Mouse (Mus musculus) MEL (cell line): Measurements from ENCODE around the gene Frrs1.

Experiments used
- HCFC1 ChIP-seq: IDR thresholded peaks from 2 replicates; pipeline ENCODE4 v1.6.1; 2012; ENCODE audit warnings: low read depth, mild to moderate bottlenecking, inconsistent platforms, low read length, improper control_type of control experiment, moderate library complexity
- POLR2A ChIP-seq, 2 experiments: IDR thresholded peaks; 2 replicates each; pipeline ENCODE4 v1.6.1; 2011 to 2012; ENCODE audit warnings: low read length in 2 of 2, mild to moderate bottlenecking in 2 of 2, control low read depth in 1 of 2, improper control_type of control experiment in 1 of 2, low read depth in 1 of 2, moderate library complexity in 1 of 2; ENCODE audit not compliant: control insufficient read depth in 1 of 2, insufficient read depth in 1 of 2, poor library complexity in 1 of 2
- USF1 ChIP-seq: IDR thresholded peaks from 2 replicates; pipeline ENCODE4 v1.6.1; 2014; ENCODE audit warnings: low read depth, mild to moderate bottlenecking, inconsistent platforms, low read length, improper control_type of control experiment, moderate library complexity

DNA sequence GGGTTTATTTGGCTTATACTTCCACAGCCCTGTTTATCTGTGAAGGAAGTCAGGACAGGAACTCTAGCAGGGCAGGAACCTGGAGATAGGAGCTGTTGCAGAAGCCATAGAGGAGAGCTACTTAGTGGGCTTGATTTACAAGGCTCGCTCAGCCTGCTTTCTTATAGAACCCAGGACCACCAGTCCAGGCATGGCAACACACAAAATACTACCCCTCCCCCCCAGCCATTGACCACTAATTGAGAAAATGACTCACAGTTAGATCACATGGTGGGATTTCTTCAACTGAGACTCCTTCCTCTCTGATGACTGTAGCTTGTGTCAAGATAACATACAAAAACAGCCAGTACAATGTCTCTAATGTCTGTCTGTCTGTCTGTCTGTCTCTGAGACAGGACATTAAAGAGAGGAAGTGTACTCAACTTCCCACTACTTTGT, 6.0 kb downstream of the Frrs1 start:
- TF ChIP-seq POLR2A (IDR thresholded peaks at IDR 0.05; ENCODE audit: control insufficient read depth in 1 of 2, insufficient read depth in 1 of 2, low read depth in 1 of 2, low read length in 2 of 2, poor library complexity in 1 of 2) (no peak), HCFC1 (no peak), USF1 (no peak)
